Mouse (Mus musculus) neural tube, embryonic 12.5 days (tissue): ENCODE measurements around the gene Setx. TPM values are rescaled to one million over a fixed set of nuclear protein-coding genes. Genes with fewer than 3 reads are reported as not detected.
"Not testable (repeated sequence)": the region's sequence is repeated elsewhere in the genome, so short reads cannot be mapped to it uniquely, and the experiment has no call there.

Source experiments
- ATAC-seq: fragments of 200-750 bp; cut with Nextera tagmentation; 2 replicates; pipeline ENCODE4 v1.8.0; 2017; ENCODE audit warnings: low read depth, mild to moderate bottlenecking, moderate TSS enrichment, moderate library complexity; ENCODE audit not compliant: low FRiP score
- H3K27ac ChIP-seq: fragments of 300-500 bp; sonication (generic); 2 replicates; pipeline ENCODE4 v1.5.1; 2016
- H3K27me3 ChIP-seq: fragments of 300-500 bp; sonication (generic); replicated peaks from 2 replicates; pipeline ENCODE4 v1.6.1; 2016; ENCODE audit warnings: mild to moderate bottlenecking
- H3K36me3 ChIP-seq: fragments of 300-500 bp; sonication (generic); 2 replicates; pipeline ENCODE4 v1.6.1; 2016; ENCODE audit warnings: mild to moderate bottlenecking
- H3K4me1 ChIP-seq: fragments of 300-500 bp; sonication (generic); 2 replicates; pipeline ENCODE4 v1.6.1; 2016
- H3K4me2 ChIP-seq: fragments of 300-500 bp; sonication (generic); replicated peaks from 2 replicates; pipeline ENCODE4 v1.6.1; 2016; ENCODE audit warnings: mild to moderate bottlenecking
- H3K4me3 ChIP-seq: fragments of 300-500 bp; sonication (generic); 2 replicates; pipeline ENCODE4 v1.5.1; 2016
- H3K9ac ChIP-seq: fragments of 300-500 bp; sonication (generic); 2 replicates; pipeline ENCODE4 v1.6.1; 2016; ENCODE audit warnings: mild to moderate bottlenecking
- H3K9me3 ChIP-seq: fragments of 300-500 bp; sonication (generic); 2 replicates; pipeline ENCODE4 v1.6.1; 2016; ENCODE audit warnings: mild to moderate bottlenecking
- WGBS: fragments of 180-500 bp; shearing (Covaris S2); methylation state at CpG from one replicate; pipeline ENCODE4 v1.1.7; 2016; 5-methylcytosine and 5-hydroxymethylcytosine counted together
- polyA plus RNA-seq: library from polyadenylated mRNA; unstranded; fragments of >200 nt; fragmentation: Nextera tagmentation; extraction: Ambion mirVana; gene quantifications from 2 replicates; pipeline ENCODE4 v1.2.1, GENCODE M21; 2016

Gene Setx
- polyA plus RNA-seq, result 15.7 and 19.1 TPM in 2 replicates

DNA sequence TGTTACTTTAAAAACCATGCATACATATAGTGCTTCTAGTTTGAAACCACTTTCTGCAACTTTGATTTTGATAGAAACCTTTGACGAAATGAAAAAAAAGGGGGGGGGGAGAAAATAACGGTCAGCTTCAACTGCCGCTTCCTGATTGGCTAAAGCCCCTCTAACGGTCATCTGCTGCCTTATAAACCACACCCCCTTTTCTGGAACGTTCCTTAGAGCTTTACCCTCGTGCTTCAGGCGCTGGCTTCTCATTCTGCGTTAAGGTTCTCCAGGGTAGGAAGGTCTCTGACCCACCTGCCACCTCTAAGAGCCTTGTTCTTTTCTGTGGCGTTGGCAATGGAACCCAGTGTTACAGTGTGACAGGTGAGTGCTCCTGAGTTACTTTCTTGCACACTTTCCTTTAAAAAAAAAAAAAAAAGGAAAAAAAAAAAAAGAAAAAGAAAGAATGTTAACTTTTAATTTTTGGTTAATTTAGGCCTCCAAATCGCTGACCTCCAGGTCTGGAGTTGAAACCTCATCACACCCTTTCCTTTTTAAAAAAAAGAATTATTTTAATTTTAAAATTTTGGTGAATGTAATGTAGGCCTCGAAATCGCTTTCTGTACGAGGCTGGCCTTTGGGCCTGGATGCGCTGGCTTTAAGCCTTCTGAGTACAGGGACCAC is at the start of gene Setx:
Gene Setx, plus strand, starts transcription at position 275 of the 663 bp plus-strand sequence.
- Histone ChIP-seq H3K4me2 (peak within 1 kb of the TSS; percentile 79), H3K9ac (peak within 1 kb of the TSS; percentile 83), H3K4me1 (peaks cover 10% of the 10 kb centered on the region; the same call in 1 of the 2 replicates), H3K27ac (peak within 1 kb of the TSS; percentile 89), H3K9me3 (no peaks in the 10 kb centered on the region), H3K36me3 (peaks cover 16% of the 10 kb centered on the region), H3K4me3 (peak within 1 kb of the TSS; percentile 76), H3K27me3 (no peaks in the 10 kb centered on the region)
- WGBS, result 68% methylated on average over 14 of the region's 14 CpGs
- ATAC-seq, result no peak

- 94% methylated on average over 7 of the region's 7 CpGs for WGBS
- Histone ChIP-seq H3K4me3 (no peak overlapping the region), H3K36me3 (peaks cover 81% of the 10 kb centered on the region)
Measured at GRCm38 (mm10) chr2:29074676-29075075, 49.3 kb upstream of the Setx start.

DNA sequence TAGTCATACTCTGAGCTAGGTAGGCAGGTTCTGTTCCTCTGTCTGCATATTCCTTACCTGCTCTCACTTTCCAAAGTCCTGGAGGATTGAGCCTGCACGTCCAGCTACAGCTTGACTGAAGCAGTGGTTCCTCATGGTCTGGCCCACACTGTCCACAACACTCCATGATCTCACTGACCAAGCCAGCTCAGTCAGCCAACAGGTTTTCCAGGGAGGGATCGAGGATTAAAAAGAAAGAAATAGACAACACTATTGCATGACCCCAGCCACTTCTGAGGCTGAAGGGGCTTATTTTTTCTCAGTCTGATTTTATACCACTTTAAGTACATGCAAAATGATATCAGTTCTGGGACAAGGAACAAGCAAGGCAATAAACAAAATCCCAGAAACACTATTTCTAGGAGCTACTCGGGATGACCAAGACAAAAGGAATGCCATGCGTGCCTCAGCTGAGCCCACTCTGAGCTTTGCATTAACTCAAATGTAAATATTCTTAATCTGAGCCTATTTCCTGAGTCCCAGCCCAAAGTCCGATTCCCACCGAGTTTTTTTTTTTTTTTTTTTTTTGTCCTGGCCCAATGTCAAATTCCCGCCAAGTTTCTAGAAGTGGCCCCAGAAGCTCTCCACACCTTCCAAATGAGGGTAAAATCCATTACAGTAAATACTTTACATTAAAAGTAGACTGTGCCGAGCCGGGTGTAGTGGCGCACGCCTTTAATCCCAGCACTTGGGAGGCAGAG is 48.5 kb upstream of the Setx start:
- no peak overlapping the region for H3K4me2 ChIP-seq
- H3K4me1 ChIP-seq, result no peaks in the 10 kb centered on the region
- 93% methylated on average over 11 of the region's 11 CpGs for WGBS
- H3K36me3 ChIP-seq, result peaks cover 83% of the 10 kb centered on the region
- H3K27me3 ChIP-seq, result no peaks in the 10 kb centered on the region
- no peak for ATAC-seq
- H3K9me3 ChIP-seq, result no peaks in the 10 kb centered on the region
- no peak overlapping the region for H3K27ac ChIP-seq
- H3K4me3 ChIP-seq, result no peak overlapping the region
- H3K9ac ChIP-seq, result no peak overlapping the region

More at GRCm38 (mm10) chr2:29074676-29075075, 49.3 kb upstream of the Setx start:
- no peak for ATAC-seq
- H3K27ac ChIP-seq, result no peak overlapping the region
- H3K4me1 ChIP-seq, result no peaks in the 10 kb centered on the region
- H3K27me3 ChIP-seq, result no peaks in the 10 kb centered on the region
- no peak overlapping the region for H3K4me2 ChIP-seq
- H3K9me3 ChIP-seq, result no peaks in the 10 kb centered on the region
- H3K9ac ChIP-seq, result no peak overlapping the region

DNA sequence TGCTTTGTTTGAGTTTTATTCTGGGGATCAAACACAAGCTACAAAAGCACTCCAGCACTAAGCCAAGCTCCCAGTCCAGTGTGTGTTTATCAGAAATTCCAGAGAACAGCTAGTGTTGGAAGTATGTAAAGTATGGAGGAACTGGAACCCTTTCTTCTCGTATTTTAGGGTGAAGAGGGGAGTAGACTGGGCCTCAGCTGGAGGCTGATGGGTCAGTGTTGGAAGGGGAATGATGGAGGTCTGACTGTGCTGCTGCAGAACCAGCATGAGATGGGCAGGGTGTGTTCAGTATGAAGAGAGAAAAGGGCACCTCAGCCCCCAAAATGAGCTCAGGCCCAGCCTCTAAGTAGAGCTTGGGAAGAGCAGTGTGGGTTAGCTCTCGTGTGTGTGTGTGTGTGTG is 47.8 kb upstream of the Setx start:
- no peaks in the 10 kb centered on the region for H3K27me3 ChIP-seq
- H3K27ac ChIP-seq, result no peak overlapping the region
- no peak for ATAC-seq
- no peak overlapping the region for H3K4me2 ChIP-seq
- no peak overlapping the region for H3K9ac ChIP-seq
- 86% methylated on average over 2 of the region's 2 CpGs for WGBS
- H3K4me3 ChIP-seq, result no peak overlapping the region
- H3K36me3 ChIP-seq, result peaks cover 83% of the 10 kb centered on the region
- H3K4me1 ChIP-seq, result no peaks in the 10 kb centered on the region
- H3K9me3 ChIP-seq, result no peaks in the 10 kb centered on the region

- Histone ChIP-seq H3K4me2 (no peak overlapping the region), H3K9me3 (no peaks in the 10 kb centered on the region), H3K4me3 (no peak overlapping the region), H3K4me1 (no peaks in the 10 kb centered on the region), H3K27ac (no peak overlapping the region), H3K9ac (no peak overlapping the region), H3K27me3 (no peaks in the 10 kb centered on the region), H3K36me3 (peaks cover 89% of the 10 kb centered on the region)
- ATAC-seq, result no peak
- WGBS, result 73% methylated on average over 3 of the region's 3 CpGs
Measured at GRCm38 (mm10) chr2:29081965-29082364, 42.0 kb upstream of the Setx start.

- Histone ChIP-seq H3K9ac (no peak overlapping the region), H3K4me1 (no peaks in the 10 kb centered on the region), H3K27ac (no peak overlapping the region), H3K27me3 (no peaks in the 10 kb centered on the region), H3K4me2 (no peak overlapping the region), H3K9me3 (no peaks in the 10 kb centered on the region), H3K4me3 (no peak overlapping the region), H3K36me3 (peaks cover 62% of the 10 kb centered on the region)
- no peak for ATAC-seq
- 95% methylated on average over 7 of the region's 7 CpGs for WGBS
Measured at GRCm38 (mm10) chr2:29086026-29086425, 38.0 kb upstream of the Setx start.

- H3K9me3 ChIP-seq, H3K4me1 ChIP-seq, H3K9ac ChIP-seq, H3K4me3 ChIP-seq, H3K27me3 ChIP-seq, H3K27ac ChIP-seq, H3K4me2 ChIP-seq, ATAC-seq: not testable (repeated sequence)
- peaks cover 30% of the 10 kb centered on the region for H3K36me3 ChIP-seq
- 81% methylated on average over 6 of the region's 6 CpGs for WGBS
Measured at GRCm38 (mm10) chr2:29089276-29089675, 34.7 kb upstream of the Setx start.

GRCm38 (mm10) chr2:29095674-29096073 is 28.3 kb upstream of the Setx start:
- Histone ChIP-seq H3K4me1 (peaks cover 3% of the 10 kb centered on the region; the same call in 1 of the 2 replicates), H3K36me3 (no peaks in the 10 kb centered on the region), H3K4me3 (no peak overlapping the region), H3K9ac (no peak overlapping the region), H3K4me2 (no peak overlapping the region), H3K27ac (no peak overlapping the region), H3K27me3 (no peaks in the 10 kb centered on the region), H3K9me3 (no peaks in the 10 kb centered on the region)
- no peak for ATAC-seq
- WGBS, result 91% methylated on average over 8 of the region's 8 CpGs

DNA sequence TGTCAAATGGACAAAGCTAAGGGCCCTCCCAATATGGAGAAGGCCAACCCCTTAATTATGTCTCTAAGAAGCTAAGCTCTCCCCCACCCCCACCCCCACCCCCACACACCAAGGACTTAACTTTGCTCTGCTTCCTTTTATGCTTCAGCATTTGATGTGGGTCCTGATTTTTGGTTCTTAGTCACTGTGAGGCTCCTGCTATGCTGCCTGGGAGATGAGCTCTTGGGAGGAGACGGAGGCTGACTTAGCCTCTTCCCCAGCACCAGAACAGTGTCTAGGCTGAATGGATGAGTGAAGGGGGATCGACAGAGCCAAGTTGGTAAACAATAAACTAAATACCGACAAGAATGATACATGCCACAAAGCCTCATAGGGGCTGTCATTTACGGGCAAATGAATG is 27.2 kb upstream of the Setx start:
- H3K4me1 ChIP-seq, result peaks cover 3% of the 10 kb centered on the region; the same call in 1 of the 2 replicates
- no peak overlapping the region for H3K27ac ChIP-seq
- H3K9ac ChIP-seq, result no peak overlapping the region
- no peaks in the 10 kb centered on the region for H3K9me3 ChIP-seq
- no peaks in the 10 kb centered on the region for H3K27me3 ChIP-seq
- H3K36me3 ChIP-seq, result no peaks in the 10 kb centered on the region
- H3K4me2 ChIP-seq, result no peak overlapping the region
- no peak overlapping the region for H3K4me3 ChIP-seq
- WGBS, result 73% methylated on average over 4 of the region's 4 CpGs
- no peak for ATAC-seq

- Histone ChIP-seq H3K9ac (no peak overlapping the region), H3K36me3 (no peaks in the 10 kb centered on the region), H3K4me2 (no peak overlapping the region), H3K4me3 (no peak overlapping the region), H3K27me3 (no peaks in the 10 kb centered on the region), H3K4me1 (peaks cover 3% of the 10 kb centered on the region; the same call in 1 of the 2 replicates), H3K27ac (no peak overlapping the region), H3K9me3 (no peaks in the 10 kb centered on the region)
- whole genome bisulfite sequencing, result 79% methylated on average over 3 of the region's 3 CpGs
- ATAC-seq, result no peak
Measured at GRCm38 (mm10) chr2:29097465-29097864, 26.5 kb upstream of the Setx start.

- 91% methylated on average over 5 of the region's 5 CpGs for WGBS
- not testable (repeated sequence) for H3K4me1 ChIP-seq, H3K9me3 ChIP-seq, H3K27me3 ChIP-seq, H3K4me3 ChIP-seq, H3K4me2 ChIP-seq, H3K36me3 ChIP-seq, ATAC-seq, H3K9ac ChIP-seq, H3K27ac ChIP-seq
Measured at GRCm38 (mm10) chr2:29097955-29098354, 26.0 kb upstream of the Setx start.

- Histone ChIP-seq H3K36me3 (no peaks in the 10 kb centered on the region), H3K4me2 (no peak overlapping the region), H3K4me1 (peaks cover 3% of the 10 kb centered on the region; the same call in 1 of the 2 replicates), H3K4me3 (no peak overlapping the region), H3K27ac (no peak overlapping the region), H3K9ac (0 out of 2 replicates have a peak overlapping the region, but pooled peaks have one; percentile 13), H3K9me3 (no peaks in the 10 kb centered on the region), H3K27me3 (no peaks in the 10 kb centered on the region)
- WGBS, result 35% methylated on average over 8 of the region's 8 CpGs
- ATAC-seq, result no peak
Measured at GRCm38 (mm10) chr2:29098786-29099185, 25.2 kb upstream of the Setx start.
